Mouse (Mus musculus) cerebellum, postnatal 36 days (tissue): ENCODE measurements around the gene Gm29427.

Source experiments
- DNase-seq, 2 experiments: peaks; one replicate each; pipeline ENCODE4 v3.0.0; 2021 to 2022; ENCODE audit warnings: mixed read lengths in 2 of 2

The Gm29427 gene

DNA sequence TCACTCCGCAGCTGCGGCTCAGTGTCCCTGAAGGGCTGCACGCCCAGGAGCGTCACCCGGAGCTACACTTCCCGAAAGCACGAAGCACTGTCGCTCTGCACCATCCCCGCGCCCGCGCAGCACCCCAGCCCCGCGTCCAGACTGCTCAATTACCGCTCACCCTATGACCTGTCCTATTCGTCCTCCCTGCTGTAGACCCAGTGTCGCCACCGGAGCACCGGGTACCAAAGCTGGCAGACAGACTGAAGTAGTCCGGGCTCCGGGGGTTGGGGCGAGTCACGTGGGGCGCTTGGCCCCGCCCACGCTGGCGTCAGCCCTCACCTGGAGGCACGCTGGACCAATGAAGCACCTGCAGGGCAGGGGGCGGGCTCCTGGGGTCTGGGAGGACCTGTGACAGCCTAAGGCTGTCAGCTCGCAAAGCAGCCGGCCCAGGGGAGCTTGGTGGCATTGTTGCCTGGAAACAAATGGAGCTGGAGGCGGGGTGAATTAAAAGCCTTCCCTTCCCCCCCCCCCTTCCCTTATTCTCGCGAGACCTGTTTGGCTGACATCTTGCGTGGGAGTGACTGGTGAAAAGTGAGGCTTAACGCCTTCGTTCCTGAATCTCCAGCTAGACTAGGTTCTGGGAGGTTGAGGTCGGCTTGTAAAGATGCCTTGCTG is at the start of gene Gm29427:
Gm29427 (minus strand) TSS at position 239 of the 657 bp plus-strand sequence.
- peak; percentile 97 to 99 for DNase-seq

- DNase-seq = no peak
These were observed 48.4 kb upstream of the Gm29427 start for GRCm38 (mm10) chr1:130764027-130764461.

- DNase-seq = no peak
These were observed 46.6 kb upstream of the Gm29427 start for GRCm38 (mm10) chr1:130762045-130762760.

- DNase-seq = no peak
These were observed 46.0 kb upstream of the Gm29427 start for GRCm38 (mm10) chr1:130761597-130761996.

- no peak for DNase-seq
These were observed 44.1 kb upstream of the Gm29427 start for GRCm38 (mm10) chr1:130759689-130760088.

- DNase-seq = no peak
These were observed 31.2 kb upstream of the Gm29427 start for GRCm38 (mm10) chr1:130746819-130747218.

- no peak for DNase-seq
These were observed 30.0 kb upstream of the Gm29427 start for GRCm38 (mm10) chr1:130745591-130745990.

- no peak for DNase-seq
These were observed 29.4 kb upstream of the Gm29427 start for GRCm38 (mm10) chr1:130744961-130745360.

DNA sequence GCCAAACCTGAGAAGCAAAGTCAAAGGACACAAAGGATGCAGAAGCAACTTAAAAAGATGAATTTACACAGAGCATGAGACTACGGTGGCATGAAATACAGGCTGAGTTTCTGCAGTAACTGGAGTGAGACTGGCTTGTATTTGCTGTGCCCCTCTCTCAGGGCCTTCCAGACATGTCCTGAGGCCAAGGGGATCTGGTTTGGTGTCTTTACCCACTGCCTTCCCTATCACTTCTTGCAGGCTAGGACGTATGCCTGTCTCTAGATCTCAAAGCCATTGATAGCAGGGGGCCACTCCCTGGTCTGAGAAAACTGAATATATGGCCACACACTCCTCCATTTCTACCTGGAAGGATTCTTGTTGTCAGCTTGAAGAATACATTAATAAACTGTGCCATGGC is 28.6 kb upstream of the Gm29427 start:
- DNase-seq = no peak

DNA sequence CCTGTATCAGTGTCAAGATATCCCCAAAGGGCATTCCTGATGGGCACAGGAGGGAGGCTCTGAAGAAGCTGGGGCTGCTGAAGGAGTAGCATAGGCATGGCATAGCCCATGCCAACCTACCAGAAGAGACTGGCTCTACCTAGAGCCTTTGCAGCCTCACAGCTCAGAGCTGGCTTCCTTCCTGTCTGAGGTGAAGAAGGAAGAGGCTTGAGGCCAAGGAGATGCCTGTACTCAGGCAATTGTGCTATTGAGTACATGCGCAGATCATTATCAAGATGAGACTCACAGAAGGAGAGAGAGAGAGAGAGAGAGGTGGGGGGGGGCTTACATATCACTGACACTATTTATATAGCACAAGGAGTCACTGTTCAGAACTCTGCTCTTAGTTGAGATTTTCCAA is 28.2 kb upstream of the Gm29427 start:
- DNase-seq = no peak

- DNase-seq = no peak
These were observed 26.6 kb upstream of the Gm29427 start for GRCm38 (mm10) chr1:130742201-130742600.

- DNase-seq = no peak
These were observed 25.5 kb upstream of the Gm29427 start for GRCm38 (mm10) chr1:130740781-130741720.

DNA sequence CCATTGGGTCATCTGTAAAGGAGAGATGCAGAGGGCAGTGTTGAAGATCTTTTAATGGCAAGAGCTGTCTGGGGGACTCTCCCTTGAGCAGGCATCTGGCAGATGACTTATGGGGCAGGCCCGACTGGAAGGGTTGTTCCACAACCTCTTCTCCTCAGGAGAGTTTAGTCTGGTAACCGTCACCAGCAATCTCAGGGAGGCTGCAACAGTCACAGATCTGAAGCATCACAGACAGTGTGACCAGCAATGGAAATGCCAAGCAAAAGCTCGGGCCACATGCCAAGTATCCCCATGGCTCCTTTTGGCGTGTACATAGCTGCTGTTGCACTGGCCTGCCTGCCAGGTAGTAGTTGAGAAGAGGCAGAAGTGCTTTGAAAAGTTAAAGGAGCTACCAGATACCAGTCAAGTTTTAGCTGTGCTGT is 24.6 kb upstream of the Gm29427 start:
- DNase-seq = peak; percentile 81 to 82

GRCm38 (mm10) chr1:130739636-130740035 is 24.0 kb upstream of the Gm29427 start:
- DNase-seq = no peak

GRCm38 (mm10) chr1:130738551-130739106 is 23.0 kb upstream of the Gm29427 start:
- DNase-seq = no peak

DNA sequence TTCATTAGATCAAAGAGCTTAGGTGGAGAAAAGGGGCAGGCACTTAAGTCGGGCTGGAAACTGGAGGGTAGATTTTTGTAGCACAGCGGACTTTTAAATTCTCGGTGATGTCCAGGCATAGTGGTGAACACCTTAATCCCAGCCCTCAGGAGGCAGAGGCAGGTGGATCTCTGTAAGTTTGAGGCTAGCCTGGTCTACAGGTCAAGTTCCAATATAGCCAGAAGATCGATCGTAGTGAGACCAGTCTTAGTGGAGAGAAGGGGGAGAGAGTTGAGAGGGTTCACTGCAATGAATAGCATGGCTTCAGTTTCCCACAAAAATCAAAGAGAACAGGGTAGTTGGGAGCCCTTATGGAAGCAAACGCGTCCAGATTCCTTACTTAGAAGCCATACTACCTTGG is 22.3 kb upstream of the Gm29427 start:
- DNase-seq = no peak

DNA sequence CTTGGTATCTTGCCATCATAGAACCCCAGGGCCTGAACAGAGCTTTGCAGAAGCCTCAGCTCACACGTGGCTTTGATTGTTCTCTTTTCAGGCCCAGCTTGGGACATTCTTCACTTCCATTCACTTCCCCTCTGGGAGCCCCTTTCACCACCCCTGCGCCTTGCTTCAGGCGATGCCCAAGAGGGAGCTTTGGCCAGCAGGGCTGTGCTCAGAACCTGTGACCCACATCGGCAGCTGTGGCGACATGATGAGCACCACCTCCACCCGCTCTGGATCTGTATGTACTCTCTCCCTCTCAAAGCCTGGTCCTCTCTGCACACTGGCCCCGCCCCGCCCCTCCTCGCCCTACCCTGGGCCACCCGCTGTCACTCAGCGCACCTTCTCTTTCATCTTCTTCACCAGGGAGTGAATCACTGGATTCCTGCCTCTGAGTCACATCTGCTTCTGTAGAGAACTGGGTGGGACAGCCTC is 21.8 kb upstream of the Gm29427 start:
- no peak for DNase-seq

- DNase-seq = no peak
These were observed 19.3 kb upstream of the Gm29427 start for GRCm38 (mm10) chr1:130734852-130735251.

DNA sequence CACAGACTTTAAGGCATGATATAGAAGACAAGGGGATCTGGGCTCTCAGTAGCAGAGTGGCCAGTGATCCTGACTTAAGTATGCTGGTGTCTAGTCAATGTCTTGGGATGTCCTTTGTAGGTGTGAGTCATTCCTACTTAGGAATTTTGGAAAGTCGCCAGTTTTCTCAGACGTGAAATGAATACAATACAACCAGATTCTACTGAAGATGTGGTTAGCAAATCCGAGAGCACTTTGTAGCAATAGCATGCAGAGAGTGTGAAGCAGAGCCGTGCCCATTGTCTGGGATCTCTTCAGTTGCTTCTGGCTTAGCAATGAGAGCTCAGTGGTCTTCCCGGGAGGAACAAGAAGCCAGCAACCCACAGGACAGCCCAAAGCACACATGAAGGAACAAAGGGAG is 18.9 kb upstream of the Gm29427 start:
- DNase-seq = no peak

- no peak for DNase-seq
These were observed 18.1 kb upstream of the Gm29427 start for GRCm38 (mm10) chr1:130733671-130734070.

DNA sequence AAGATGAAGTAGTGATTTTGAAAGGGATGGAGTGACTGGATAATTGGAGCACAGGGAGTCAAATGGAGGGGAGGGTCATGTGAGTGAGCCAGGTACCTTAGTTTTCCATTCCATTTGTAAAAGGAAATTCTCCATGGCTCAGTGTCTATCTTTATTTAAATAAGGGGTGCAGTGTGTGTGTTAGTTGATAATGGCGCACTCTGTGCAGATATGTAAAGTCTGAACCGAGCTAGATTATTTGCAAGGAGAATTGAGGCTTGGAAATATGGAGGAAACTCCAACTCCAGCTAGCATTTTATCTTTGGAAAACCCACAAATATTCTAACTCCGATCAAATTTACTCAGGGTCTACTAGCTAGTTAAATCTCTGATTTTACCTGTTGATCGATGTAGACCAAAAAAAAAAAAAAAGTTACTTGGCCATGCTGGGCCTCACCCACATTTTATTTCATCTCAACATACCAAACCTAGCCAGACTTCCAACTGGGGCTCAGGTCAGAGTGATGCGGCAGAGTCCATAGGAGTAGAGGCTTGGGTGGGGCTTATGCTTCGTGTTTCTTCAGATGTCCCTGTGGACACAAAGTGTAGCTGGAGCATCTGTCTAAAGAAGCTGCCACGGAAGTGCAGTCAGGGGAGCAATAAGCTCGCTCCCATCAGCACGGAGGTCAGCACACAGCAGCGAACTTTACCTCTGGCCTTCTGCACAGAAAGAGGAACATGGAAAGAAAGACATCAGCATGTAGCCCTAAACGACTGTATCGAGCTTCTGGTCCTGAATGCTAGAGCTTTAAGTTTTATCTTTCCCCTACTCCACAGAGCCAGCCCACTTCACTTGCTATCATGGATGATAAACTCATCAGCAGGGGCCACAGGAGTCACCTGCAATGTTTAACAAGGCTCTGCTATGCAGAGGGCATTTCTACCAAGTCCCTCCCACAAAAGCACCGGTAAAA is 17.4 kb upstream of the Gm29427 start:
- no peak for DNase-seq
